Mouse (Mus musculus) gastrocnemius, postnatal 36 days (tissue): ENCODE data around the gene Sgms1. TPM values are rescaled to one million over a fixed set of nuclear protein-coding genes. Genes with fewer than 3 reads are reported as not detected.

Source experiments
- DNase-seq, 2 experiments: peaks; one replicate each; pipeline ENCODE4 v3.0.0; 2022
- intact Hi-C: fragments of 180-260 bp; cut with DNase I; formaldehyde crosslinking; loops from one replicate; pipeline ENCODE4 v1.15.1; 2025
- total RNA-seq, 2 experiments: library from RNA; stranded (reverse); gene quantifications; 2 replicates each; pipeline ENCODE4 v1.2.3; 2021

Gene Sgms1
- total RNA-seq, 2 experiments from 2014 or later, result 46.3 to 50.1 TPM

DNA sequence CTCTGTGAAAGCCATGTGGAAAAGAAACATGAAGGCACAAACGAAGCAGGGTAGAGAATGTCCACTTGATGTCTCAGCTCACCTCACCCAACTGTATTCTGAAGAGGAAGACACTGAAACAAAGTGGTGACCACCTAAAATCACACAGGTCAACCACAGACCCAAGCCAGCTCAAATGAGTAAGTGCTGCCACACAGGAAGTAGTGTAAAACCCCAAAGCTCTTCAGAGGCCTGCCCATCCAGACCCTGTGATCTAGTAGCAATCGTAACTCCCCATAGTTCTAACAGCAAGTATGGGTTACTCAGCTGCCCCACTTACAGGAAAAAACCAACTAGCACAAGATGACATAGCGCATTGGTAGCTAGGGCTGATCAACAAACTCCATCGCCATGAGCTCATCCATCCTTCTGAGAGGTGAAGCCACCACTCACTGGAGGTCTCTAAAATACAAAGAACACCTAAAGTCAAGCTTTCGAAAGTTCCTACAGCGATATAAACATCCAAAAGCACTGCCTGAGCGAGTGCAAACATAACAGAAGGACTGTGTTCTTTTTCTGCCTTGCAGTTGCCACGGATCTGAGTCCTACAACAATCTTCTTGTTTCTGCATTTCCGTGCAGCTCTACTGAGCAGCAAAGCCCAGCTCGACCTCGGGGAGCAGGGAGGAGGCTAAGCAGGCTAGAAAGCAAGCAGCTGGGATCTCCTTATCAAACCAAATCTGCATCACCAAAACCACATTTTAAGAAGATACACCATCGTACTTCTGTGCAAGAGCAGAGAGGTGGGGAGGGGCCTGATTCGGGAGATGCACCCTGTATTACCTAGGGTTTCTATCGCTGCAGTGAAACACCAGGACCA lies 114.2 kb downstream of the Sgms1 start:
- intact Hi-C loops, result no loop called here
- DNase-seq, result no peak

DNA sequence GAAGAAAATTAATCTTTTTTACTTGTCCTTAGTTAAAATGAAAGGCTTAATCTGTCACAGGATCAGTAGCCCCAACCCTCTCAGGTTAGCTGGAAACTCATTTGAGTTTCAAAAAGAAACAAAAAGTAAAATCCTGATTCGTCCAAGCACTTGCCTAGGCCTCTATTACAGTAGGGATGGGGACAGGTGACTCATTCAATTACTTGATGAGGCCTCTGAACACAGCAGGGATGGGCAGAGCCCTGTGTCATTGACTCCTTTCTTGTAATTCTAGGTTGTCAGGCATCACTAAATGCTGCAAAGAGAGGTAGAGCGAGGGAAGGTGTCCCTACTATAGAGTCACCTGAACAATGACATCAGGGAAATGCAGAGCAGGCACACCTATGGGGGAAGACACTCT lies 115.4 kb downstream of the Sgms1 start:
- intact Hi-C loops, result no loop called here
- DNase-seq, result no peak

DNA sequence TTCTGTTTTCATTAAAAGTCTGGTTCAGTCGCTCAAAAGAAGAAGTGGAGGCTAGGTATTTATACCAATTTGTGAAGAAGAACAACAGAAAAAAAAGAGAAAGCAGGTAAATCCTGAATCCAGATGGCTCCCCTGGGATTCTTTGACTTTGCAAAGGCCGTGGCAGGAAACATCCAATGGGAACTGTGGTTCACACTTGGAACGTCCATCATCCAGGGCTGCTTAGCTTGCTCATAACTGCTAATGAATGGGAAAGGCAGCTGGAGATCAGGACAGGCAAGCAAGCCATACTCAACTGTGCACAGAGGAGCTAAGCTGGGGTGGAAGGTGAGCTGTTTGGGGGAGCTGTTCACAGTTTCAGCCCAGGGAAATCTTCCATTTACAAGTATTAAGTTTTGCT lies 115.8 kb downstream of the Sgms1 start:
- DNase-seq, result no peak
- intact Hi-C loops, result no loop called here

DNA sequence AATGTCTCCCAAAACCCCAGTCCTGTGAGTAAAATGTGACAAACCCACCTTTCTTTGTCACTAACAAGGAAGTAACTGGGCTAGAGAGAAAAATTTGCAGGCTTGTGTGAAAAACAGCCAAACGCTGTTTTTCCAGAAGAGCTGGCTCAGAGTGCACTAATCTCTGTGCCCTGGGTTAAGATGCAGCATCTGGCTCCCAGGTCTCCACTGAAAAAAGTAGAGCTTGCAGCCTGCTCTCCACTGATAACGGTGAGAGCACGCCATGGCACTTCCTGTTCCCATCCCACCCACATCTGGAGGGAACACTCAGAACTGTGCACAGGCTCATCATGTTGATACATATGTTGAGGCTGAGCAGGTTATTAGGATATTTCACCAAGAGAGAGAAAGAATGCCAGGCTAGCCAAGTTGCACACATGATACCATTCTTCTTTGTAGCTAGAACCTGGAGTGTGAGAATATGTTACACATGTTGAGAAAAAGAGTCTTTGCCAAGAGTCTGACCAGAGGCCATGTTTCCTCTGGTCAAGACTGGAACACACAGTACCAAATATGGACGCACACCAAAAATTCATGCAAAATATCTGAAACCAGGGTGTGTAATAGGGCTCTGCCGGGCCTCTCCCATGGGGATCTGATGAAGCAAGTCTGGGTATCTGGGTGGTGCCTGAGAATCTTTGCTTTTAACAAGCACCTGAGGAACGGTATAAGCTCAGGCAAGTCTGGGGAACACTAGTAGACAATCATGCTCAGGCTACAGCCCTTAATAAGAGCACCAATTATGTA lies 116.8 kb downstream of the Sgms1 start:
- DNase-seq, result no peak
- intact Hi-C loops, result no loop called here

DNA sequence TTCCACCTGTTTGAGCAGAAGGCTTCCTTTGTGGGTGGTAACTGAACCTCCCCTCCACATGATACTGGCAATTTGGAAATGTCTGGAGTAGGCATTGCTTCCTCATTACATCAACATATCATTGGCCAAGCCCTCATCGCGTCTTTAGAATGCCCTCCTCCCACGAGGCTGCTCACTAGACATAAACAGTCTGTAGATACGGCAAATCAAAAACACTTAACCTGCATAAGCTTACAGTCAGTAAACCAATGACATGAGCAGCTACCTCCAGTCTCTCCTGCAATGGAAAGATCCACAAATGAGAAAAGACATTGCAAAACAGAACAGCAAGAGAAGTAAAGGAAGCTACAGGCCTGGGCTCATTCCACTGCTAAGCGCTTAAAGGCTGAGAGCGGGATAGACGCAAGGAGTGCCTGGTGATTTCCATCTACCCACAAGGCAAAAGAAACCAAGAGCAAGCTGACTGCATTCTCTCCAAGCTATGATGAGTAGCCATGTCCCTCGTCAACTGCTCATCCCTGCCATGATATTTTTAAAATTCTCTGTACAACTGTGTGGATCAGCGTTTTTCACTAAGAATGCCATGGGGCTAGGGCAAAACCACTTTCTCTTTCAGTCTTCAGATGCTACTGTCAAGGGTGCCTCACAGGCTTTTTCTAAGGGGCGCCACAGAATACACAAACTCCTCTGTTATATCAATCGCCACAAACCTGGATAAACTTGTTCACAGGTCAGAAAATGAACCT lies 117.9 kb downstream of the Sgms1 start:
- no peak for DNase-seq
- intact Hi-C loops, result no loop called here

DNA sequence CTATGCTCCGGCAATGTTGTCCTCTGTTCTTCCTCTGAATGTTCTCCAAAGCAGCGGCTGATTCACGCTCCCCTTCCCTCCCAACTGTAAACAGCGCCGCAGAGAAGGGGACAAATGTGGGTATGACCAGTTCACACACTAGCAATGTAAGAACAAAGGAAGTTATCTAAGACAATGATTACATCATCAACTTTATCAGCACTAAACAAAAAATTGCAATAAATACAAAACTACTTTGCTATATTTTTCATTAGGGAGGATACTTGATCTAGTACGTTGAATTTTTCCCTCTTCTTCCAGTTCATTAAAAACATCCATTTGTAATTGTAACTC lies 119.7 kb downstream of the Sgms1 start:
- intact Hi-C loops, result loop anchor here (5.0 kb wide), 1 partner anchor 42 kb away; no protein-coding TSS in a partner anchor
- no peak for DNase-seq

DNA sequence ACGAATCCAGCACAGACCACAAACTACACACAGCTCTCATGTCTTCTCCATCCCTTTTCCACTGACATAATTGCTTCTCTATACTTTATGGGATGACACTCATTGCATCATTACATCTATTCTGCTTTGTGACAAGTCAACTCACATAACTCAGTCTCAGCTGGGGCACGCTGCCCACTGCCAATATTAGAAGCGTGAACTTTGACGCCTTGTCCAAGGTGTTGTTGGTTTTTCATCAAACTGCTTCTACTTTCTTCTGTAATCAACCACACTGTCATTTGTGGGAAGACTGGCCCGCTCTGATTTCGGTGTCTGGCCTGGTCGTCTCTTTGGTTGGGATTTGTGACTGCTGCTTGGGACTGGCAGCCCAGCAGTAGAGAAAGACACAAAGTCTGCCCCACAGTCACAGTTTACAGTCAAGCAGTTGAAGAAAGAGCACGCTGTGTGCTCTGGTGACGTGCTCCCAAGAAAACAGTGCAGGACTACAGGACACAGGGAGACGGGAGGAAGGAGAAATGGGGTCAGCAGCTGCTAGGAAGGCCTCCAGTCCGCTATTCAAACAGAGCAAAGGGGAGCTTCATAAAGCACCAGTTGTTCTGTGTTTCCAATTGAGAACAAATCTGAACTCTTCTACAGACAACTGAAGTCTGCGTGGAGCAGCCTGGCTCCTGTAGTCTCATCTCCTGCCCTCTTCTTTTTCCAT lies 120.2 kb downstream of the Sgms1 start:
- intact Hi-C loops, result loop anchor here (5.0 kb wide), 1 partner anchor 43 kb away; no protein-coding TSS in a partner anchor
- no peak for DNase-seq

DNA sequence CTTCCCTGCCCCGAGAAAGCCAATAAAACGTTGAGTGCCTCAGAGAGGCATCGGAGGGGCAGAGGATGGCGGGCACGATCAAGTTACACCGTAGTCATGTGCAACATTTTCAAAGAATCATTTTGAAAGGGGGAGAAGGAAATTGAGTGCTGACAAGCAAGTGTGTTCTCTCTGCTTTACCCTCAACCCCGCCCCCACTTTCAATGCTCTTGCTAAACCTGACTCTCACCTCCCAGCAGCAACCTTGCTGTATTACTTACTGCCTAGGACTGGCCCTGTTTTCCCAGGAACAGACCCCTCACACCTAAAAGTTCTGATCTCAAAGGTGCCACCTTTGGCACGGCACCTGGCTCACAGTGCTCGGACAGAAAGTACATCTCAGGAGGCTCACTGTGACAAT lies 121.0 kb downstream of the Sgms1 start:
- DNase-seq, result no peak
- intact Hi-C loops, result loop anchor here (5.0 kb wide), 1 partner anchor 44 kb away; no protein-coding TSS in a partner anchor

DNA sequence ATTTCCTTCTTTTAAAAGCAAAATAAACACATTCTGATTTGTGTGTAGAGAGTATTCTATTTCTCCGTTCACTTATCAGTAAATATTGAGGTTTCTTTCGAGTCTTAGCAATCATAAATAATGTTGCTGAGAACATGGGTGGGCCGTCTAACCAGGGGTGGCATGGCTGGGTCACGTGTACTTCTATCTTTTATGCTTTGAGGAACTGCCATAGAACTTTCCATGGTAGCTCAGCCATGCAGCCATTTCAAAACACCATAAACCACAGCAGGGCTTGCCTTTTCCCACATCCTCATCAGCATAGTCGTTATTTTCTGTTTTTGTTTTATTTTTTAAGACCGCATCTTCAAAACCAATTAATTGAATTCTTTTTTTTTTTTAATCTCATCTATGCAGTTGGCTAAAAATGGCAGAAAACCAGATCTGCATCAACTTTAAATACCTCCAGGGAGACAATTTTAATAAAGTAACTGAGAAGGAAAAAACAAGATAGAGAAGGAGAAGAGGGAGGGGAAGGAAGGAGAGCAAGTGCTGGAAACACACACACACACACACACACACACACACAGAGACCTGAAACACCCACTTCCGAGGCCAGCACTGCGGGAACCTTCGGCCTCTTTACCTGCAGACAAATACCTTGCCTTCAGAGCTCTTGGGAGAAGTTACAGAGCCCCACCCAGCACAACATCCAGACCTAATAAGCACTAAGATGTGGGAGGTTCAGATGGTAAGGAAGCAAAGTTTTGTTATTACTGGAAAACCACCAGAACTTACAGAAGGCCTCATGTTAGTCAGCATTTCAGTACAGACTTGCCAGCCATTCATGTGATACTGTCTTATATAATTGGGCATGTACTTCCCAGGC lies 122.9 kb downstream of the Sgms1 start:
- intact Hi-C loops, result loop anchor here (5.0 kb wide), 1 partner anchor 46 kb away; no protein-coding TSS in a partner anchor
- DNase-seq, result no peak

DNA sequence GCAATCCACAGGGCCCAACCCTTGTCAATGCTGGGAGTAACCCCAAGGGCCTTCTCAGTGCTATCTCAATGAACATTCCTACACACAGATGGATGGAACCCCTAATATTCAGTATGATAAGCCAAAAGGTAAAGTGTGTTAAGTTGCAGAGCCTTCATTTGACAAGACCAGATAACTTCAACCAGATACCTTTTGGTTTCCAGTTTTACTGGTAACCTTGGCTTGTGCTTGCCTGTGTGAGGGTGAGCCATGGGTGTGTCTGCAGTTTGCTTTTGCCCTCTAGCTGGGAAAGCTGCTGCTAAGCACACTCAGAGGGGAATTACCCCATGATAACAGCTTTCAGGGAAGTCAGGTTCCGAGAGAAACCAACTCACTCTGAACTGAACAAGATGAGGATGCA lies 125.8 kb downstream of the Sgms1 start:
- intact Hi-C loops, result no loop called here

DNA sequence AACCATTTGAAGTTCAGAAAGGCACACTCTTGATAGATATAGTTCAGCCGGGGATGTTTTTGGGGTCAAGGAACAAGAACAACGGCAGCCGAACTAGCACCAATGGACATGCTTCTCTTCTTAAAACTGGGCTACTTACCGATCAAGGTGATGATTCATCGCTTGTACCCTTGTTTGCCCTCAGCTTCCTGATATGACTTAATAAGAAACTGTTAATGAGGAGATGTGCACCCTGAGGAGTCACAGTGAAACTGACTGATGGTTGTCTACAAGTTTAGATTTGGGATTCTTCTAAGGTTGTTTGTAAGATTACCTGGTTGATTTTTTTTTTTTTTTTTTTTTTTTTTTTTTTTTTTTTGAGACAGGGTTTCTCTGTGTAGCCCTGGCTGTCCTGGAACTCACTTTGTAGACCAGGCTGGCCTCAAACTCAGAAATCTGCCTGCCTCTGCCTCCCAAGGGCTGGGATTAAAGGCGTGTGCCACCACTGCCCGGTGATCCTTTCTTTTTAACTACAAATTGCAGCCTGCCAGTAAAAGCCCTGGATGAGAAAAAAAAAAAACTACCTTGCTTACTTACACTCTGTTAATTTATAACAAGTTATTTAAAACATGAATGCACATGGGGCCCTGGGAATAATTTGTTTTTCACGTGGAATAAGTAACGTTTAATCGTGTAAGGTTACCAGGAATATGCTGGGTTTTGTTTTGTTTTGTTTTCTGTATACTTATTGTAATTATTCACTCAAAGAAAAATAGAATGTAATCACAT lies 126.5 kb downstream of the Sgms1 start:
- intact Hi-C loops, result no loop called here

More for the DNA sequence above, 125.8 kb downstream of the Sgms1 start:
- no peak for DNase-seq

DNA sequence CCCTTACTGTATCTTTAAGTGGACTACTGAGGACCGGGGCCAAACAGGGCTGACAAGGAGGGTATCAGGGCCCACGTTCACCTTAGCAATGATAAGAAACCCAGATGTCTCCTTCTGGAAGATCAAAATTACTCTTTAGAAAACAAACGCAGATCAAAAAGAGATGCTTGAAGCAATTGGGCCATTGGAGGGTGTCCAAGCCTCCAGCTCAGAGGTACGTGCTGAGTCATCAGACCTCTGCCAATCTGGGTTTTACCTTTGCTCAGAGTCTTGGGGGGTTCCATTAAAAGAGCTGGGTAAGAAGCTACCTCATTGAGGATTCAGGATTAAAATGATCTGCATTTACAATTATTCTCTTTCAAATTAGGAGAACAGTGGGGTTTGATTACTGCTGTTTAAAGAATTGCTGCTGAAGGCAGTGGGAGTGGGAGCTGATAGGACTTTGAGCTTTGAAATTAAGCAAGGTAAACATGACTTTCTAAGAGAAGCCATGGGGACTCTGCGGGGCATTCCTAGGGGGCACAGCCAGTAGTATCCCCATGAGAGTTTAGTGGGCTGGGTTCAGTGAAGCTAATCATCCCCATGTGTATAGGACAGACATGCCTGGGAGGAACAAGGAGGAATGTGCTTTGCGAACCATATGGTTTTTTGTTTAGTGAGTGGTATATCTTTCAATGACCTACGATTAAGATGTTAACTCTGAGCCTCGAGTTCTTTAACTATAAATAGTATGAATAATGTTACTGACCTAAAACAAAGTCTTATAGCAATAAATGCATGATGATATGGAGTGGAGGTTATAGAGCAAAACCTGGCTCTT lies 128.4 kb downstream of the Sgms1 start:
- no peak for DNase-seq
- intact Hi-C loops, result no loop called here

More for the DNA sequence above, 126.5 kb downstream of the Sgms1 start:
- DNase-seq, result no peak

DNA sequence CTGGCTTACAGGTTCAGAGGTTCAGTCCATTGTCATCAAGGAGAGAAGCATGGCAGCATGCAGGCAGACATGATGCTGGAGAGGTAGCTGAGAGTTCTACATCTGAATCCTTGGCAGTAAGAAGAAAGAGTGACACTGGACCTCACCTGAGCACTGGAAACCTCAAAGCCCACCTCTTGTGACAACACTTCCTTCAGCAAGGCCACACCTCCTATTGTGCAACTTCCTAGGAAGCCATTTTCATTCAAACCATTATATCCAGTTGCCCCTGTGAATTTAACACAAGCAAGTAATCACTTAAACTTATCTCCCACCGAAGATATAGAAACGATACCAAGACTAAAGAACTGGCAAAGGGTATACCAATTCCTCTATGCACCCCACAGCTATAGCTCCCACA lies 129.7 kb downstream of the Sgms1 start:
- intact Hi-C loops, result no loop called here
- no peak for DNase-seq

DNA sequence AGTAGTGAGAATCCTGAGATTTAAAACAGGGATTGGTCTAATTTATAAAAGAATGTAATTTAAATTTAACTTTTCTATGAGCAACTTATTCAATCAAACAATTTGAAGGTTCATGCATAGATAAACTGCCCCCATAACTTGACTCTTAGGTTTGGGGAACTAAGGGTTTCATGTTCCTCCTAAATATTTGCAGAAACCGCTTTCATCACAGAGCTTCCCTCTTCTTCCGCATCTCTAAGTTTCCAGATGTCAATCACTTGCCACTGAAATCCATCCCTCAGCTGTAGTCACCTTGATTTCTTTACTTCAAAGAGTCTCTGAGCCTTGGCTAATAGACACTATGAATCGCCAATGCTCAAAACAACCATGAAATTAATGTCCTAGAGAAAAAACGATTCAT lies 130.5 kb downstream of the Sgms1 start:
- intact Hi-C loops, result no loop called here
- DNase-seq, result no peak

DNA sequence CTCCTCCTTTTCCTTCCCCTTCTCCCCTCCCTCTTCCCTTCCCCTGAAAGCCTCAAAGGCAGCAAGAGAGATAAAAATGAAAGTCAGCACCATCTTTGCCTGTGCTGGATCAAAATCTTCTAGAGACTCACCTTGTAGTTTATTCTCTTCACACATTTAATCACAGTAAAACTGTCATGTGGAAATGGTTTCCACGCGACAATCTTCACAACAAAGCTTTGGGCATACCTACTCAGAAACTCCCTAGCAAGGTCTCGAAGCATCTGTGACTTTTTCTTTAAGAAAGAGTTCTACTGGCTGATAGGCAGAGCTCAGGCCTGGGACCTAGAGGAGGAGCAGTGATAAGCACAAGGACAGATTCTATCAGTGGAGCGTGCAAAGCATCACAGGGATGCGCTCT lies 131.4 kb downstream of the Sgms1 start:
- intact Hi-C loops, result no loop called here
- no peak for DNase-seq

DNA sequence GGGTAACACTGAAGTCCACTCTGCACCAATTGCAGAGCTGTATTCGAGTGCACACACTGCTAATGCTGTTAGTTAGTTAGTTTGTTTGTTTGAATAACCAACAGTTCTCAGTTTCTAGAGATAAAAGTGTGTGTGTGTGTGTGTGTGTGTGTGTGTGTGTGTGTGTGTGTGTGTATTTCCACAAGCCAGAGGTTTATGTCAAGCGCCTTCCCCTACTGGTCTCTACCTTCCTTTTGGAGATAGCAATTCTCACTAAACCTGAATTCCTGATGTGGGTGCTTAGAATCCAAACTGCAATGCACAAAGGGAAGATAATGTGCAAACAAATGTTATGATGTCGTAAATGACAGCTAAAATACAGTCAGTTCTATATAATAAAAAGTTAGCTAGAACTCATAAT lies 131.9 kb downstream of the Sgms1 start:
- DNase-seq, result no peak
- intact Hi-C loops, result no loop called here

DNA sequence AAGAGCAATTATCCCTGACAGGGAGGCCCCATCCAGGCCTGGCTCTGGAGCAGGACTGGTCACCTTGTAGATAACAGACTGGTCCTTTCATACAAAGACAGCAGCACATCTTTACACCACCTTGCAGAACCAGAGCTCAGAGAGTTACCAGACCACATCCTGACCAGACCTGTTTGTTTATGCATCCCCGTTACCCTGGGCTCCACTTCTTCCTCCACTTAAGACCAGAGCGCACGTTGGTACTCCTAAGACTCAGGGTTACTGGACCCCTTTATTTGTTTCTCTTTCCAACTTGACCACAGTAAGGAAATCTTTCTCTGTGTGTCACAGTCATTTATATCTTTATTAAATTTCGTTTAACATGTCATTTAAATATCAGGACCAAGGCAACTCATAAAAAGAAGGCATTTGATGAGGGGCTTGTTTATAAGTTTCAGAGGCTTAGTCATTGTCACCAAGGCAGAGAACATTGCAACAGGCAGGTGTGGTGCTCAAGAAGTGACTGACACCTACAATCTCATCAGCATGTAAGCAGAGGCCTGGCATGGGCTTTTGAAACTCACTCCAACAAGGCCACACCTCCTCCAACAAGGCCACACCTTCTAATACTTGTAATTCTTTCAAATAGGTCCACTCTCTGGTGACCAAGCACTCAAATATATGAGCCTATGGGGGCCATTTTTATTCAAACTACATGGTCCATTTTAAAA lies 132.7 kb downstream of the Sgms1 start:
- intact Hi-C loops, result no loop called here

More for the DNA sequence above, 132.7 kb downstream of the Sgms1 start:
- no peak for DNase-seq
